Mouse (Mus musculus) megakaryocyte, adult 5-6 weeks (primary cell): ENCODE measurements around the gene Zfp526. TPM values are rescaled to one million over a fixed set of nuclear protein-coding genes. Genes with fewer than 3 reads are reported as not detected.

ENCODE experiments used
- ATAC-seq: 2 replicates; pipeline ENCODE4 v1.8.0; 2016; ENCODE audit warnings: mild to moderate bottlenecking, inconsistent platforms; ENCODE audit not compliant: poor library complexity, severe bottlenecking
- total RNA-seq, 2 experiments: library from RNA; stranded (forward) in 1 of 2; stranded (reverse) in 1 of 2; fragments of 153-499, 151-499 nt in 1 of 2; fragments of 221-1000, 200-1000 nt in 1 of 2; gene quantifications; 2 replicates each; pipeline versions ENCODE4 v1.2.3 to v1.2.4; 2015 to 2017

The Zfp526 gene
- total RNA-seq, 2 experiments from 2014 or later: 5.2 to 7.2 TPM

DNA sequence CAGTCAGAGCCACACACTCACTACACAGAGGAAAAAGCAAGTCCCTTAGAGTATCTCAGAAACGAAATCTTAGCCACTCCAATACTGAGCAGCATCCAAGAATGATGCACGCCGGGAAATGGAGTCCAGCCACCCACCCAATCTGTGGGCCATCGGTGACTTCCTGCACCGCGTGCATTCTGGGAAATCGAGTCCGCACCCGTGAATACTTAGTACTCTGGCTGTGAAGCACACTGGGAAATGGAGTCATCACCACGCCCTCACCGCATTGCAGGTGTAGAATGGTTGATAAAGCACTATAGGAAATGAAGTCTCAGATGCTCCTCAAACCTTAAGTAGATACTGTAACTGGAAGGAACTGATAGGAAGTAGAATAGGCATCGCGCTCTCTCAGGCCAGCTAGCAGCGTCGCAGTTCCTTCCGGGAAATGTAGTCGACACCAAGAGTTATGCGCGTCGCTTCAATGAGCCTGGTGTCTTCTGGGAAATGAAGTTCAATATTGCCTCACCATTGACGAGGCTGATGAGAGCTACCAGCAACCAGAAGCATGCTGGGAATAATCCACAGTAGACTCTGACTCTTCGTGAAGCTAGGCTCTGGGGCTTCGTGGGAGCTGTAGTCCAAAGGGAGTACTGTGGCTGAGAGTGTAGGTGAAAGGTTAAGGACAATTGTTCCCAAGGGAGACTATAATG, 16.9 kb downstream of the Zfp526 start:
- peak; percentile 82 for ATAC-seq

DNA sequence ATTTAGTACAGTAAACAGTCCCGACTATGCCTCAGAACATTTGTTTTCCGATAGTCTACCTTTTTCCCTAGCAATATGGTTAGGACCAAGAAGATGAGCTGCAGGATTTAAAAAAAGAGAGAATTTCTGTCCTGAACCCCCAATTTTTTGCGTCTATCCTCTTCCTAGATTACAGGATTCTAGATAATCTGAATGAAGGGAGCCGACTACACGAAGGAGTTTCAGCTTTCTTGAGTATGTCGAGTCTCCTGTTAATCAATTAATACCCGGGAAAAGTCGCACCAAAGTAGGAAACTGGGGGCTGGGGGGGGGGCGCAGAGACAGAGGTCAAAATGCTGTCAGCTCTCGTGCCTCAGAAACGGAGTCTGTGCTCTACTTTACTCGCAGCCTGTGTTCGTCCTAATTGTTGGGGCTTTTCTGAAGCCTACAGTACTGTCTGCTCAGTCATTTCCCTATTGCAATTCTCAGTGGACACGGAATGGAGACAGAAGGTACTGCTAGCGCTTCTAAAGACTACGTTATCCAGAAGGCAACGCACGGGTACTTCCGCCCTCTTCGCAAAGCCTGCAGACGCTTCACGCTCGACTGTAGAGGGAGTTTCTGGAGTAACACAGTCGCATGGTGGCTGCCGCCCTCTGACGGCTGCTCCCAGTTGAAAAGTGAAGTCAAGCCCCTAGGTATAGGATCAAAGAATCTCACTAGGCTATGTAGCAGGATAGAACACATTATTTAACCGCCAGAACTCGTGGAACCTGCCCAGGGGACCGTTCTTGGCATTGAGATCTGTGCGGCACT, 17.8 kb downstream of the Zfp526 start:
- ATAC-seq: peak; percentile 70

DNA sequence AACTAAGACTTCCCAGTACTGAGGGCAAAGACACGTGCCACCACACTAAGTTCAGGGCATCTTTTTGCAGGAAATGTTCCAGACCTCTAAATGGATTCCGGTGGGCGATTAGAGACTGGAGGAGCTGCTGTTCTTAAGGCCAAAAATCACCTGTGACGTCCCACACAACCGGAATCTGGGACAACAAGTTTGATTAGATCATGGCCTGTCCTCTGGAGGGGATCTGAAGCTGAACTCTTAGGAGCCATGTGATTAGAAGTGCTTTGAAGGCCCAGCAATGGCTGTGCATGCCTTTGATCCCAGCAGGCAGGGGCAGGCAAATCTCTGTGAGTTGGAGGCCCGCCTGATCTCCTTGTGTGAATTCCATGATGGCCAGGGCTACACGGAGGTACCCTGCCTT, 19.4 kb downstream of the Zfp526 start:
- ATAC-seq: no peak

GRCm38 (mm10) chr7:25241062-25241461, 19.8 kb downstream of the Zfp526 start:
- no peak for ATAC-seq

DNA sequence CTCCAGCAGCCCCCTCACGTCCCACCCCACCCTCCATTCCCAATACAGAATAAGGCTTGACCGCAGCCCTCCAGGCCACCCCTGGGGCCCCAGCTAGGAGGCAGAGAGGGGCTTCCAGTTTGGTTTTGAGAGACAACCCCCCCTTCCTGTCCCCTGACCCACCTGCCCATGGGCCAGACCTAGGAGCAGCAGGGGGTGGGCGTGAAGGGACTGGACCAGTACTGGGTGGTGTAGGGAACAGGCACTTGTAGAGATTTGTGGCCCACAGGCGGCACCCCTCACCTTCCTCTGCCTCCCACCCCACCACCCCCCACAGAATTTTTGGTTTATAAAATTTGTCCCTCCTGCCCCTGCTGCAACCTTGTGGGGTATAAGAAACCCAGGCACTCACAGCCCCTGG, 22.1 kb downstream of the Zfp526 start:
- no peak for ATAC-seq

DNA sequence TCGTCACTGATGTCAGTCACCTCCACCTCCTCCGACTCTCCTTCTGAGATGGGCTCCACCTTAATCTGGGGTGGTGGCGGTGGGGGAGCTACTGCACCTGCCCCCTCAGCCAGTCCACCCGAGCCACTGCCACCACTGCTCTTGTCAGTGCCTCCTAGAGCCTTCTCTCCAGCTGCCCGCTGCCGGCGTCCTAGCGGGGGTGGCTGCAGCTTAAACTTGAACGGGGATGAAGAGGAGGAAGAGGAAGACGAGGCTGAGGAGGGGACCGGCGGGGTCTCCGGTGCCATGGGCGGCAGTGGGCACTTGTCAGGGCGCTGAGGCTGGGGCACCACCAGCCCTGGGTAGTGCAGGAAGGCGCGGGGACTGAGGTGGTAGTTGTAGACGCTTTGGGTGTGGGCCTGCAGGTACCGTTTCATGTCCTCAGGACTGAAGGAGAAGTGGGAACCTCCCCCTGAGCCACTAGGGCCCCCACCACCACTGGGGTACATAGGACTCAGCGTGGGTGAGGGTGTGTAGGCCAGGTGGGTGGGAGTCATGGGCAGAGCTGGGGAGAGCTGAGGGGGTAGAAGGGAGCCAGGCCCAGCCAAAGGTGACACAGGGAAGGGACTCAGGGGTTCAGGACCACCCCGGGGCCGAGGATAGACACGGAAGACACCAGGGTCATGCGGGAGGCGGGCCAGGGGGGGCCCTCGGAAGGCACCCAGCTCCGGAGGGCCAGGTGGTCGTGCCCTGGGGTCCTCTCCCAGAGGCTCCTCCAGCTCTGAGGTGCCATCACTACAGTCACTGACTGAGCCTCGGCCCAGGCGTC, 23.5 kb downstream of the Zfp526 start:
- no peak for ATAC-seq

DNA sequence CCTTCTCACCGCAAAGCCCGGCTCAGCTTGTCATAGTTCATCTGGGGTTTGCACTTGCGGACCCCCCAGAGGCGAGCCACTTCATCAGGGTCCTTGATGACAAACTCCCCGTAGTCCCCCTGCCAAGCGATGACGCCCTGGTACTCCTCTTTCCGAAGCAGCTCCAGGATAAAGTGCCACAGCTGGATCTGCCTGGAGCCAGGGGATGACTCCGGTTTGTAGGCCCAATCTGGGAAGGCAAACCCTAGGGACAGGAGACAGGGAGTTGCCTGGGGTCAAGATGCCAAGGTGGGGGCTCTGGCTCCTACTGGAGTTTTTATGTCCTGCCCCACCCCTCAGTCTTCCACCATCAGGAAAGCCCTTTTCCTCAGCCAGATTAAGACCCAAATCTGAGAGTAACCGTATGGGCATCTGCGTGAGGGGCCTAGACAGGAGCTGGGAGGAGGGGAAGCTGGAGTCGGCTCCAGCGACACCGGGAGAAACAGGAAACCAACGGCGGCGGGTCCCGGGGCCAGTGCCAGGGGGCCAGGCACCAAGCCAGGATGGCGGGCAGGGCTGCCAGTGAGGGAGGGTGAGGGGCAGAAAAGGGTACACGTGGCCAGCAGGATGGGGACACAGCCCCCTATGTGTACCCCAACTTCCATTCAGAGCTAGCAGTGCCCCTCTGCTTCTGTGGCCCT, 25.0 kb downstream of the Zfp526 start:
- no peak for ATAC-seq

GRCm38 (mm10) chr7:25246759-25247137, 25.5 kb downstream of the Zfp526 start:
- ATAC-seq: no peak

GRCm38 (mm10) chr7:25247498-25247897, 26.3 kb downstream of the Zfp526 start:
- no peak for ATAC-seq

GRCm38 (mm10) chr7:25248018-25248647, 26.9 kb downstream of the Zfp526 start:
- no peak for ATAC-seq

DNA sequence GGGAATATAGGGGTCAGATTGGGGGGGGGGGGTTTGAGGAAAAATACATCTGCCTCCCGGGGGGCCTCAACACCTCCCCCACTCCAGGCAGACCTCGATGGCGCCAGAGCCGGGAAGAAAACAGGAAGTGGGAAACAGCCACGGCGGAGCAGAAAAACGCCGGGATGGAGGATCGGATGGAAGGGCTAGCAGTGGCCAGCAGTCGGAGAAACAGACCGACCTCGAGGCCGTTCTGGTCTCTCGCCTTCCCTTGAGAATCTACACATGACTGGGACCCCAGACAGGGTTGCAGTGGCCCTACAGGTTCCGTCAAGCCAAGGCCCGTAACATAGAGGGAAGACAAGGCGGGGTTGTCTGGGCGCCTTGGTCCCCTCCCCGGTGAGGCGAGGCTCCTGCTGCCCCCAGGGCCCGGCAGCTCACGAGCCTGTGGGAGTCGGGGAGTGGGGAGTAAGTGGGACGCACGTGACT, 27.7 kb downstream of the Zfp526 start:
- peak; percentile 16; the same call in 1 of the 2 replicates for ATAC-seq

- ATAC-seq: peak; percentile 34
These were observed 28.3 kb downstream of the Zfp526 start for GRCm38 (mm10) chr7:25249314-25250140.

DNA sequence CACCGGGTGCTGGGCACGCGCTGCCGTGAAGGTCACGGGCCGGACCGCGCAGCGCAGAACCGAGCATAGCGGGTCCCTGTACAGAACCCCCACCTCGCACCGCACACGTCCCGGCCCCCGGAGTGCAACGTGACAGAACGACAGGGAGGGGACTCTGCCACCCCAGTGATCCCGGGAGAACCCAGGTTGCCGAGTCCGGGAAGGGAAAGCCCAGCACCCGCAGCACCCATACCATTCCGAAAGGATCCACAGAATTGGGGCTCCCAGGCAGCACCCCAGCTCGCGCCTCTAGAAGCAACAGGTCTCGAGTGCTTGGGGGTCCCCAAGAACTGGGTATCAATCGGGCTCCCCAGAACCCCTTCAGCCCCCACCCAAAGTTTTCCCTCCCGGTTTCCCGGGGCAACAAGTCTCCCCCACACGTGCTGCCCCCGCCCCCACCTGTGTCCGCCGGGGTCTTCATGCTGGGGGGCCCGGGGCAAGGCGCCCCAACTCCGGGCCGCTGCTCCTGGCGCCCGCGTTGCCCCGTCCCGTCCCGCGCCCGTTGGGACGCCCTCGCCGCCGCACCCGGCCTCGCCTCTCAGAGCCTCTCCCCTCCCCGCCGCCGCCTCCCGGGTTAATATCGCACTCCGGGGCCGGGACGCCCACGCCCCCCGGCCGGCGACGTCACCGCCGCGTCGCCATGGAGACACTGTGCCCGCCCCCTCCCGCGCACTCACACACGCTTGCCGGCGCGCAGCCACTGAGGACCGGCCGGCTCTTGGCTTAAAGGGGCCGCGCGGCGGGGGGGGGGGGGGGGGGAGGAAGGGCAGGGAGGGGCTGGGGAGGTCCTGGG, 29.1 kb downstream of the Zfp526 start, which contains the start of gene Erf:
Erf (minus strand) TSS at position 621 of the 832 bp plus-strand sequence.
- peak; percentile 90 for ATAC-seq

DNA sequence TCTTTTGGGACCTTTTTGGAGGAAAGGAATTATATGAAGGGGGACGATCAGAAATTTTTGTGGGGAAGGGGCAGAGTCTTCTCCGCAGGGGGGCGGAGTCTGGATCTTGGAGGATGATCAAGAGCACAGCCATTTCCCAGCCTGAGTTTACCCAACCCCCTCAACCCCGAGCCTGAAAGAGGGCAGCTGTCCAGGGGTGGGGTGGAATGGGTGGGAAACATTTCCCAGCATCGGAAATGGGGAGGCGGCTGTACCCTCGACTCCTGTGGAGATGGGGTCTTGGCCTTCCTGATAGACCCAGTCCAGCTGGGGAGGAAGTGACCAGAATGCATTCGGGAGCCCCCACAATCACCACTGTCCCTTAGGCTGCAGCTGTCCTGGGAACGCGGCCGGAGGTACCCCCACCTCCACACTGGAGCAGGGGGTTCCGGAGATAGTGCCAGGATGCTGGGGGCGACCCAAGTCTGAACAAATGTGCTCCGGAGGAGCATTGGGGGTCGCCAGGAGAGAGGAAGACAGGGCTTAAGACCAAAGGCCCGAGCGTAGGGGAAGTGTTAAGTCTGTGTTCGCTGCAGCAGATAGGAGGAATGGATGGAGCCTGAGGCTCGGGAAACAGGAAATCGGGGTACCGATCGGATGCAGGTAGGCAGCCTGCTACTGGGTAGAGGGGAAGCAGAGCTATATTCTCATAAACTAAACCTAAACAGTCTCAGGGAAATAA, 30.0 kb downstream of the Zfp526 start:
- no peak for ATAC-seq

GRCm38 (mm10) chr7:25251822-25252221, 30.6 kb downstream of the Zfp526 start:
- ATAC-seq: no peak

- ATAC-seq: no peak
These were observed 40.7 kb downstream of the Zfp526 start for GRCm38 (mm10) chr7:25261896-25262295.

GRCm38 (mm10) chr7:25263968-25264870, 43.0 kb downstream of the Zfp526 start:
- ATAC-seq: no peak
